In the genomic region with DNA sequence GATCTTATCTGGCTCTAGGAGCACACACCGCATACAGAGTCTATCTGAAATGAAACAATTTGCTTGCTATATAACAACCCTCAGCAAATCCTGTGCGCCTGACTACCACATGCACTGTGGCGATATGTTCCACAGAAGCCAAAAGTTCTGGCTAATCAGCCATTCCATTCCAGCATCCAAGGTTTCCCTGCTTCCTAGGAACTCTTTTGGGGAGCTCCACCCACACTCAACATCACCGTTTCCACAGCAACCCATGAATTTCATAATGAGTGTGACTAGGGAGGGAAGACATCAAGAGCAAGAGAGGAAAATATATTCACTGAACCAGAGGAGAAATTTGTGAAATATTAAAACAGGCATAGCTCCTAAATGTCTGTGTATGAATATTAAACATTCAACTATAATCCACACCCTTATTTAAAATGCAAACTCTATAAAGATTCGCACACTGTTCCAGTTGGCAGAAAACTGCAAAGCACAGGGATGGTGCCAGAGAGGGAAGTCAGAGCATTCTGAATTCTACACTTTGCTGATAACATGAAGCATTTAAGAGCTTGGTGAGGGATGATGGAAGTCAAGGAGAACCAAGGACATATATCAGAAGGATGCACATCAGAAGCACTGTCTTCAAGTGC, we compare ENCODE assay signal across 11 mouse cellular contexts.
DNase-seq lines count a peak whose midpoint lies in the region; ATAC-seq lines count a peak whose summit lies in the region.
"Had no signal": no experiment of that assay in that cellular context is flagged by ENCODE, and none has a peak within 500 bp of the region (broad histone marks: within the 10 kb centered on the region; RNA-seq: fewer than 3 reads in every experiment).

No protein-coding gene starts in this region.

- H3K9ac ChIP-seq in midbrain, embryonic 15.5 days: no peak overlapping the region
- no peak overlapping the region for H3K9ac ChIP-seq in midbrain, embryonic 13.5 days (replicated peaks)
- H3K9ac ChIP-seq: limb, embryonic 15.5 days; lung, embryonic 15.5 days had no signal

- H3K4me1 ChIP-seq in midbrain, embryonic 15.5 days: no peaks in the 10 kb centered on the region
- H3K4me1 ChIP-seq in midbrain, embryonic 13.5 days (replicated peaks): no peaks in the 10 kb centered on the region
- H3K4me1 ChIP-seq: limb, embryonic 15.5 days; lung, embryonic 15.5 days had no signal

- H3K4me3 ChIP-seq in midbrain, embryonic 15.5 days: no peak overlapping the region
- no peak overlapping the region for H3K4me3 ChIP-seq in midbrain, embryonic 13.5 days (replicated peaks)
- H3K4me3 ChIP-seq: limb, embryonic 15.5 days; lung, embryonic 15.5 days had no signal

- DNase-seq in frontal cortex, postnatal 14 days (ENCODE audit: low spot score in 2 of 2): peak; percentile 30 to 54
- DNase-seq in left cerebral cortex, adult 9 months (ENCODE audit: low spot score in 2 of 2): peak; percentile 76 to 80
- no peak for DNase-seq in spleen, adult 12 weeks (ENCODE audit: low spot score)
- DNase-seq in urinary bladder, postnatal 4 days (ENCODE audit: low spot score in 2 of 2): no peak
- DNase-seq: heart, postnatal 14 days had no signal

- peak; percentile 73 for ATAC-seq in midbrain, embryonic 15.5 days (replicated peaks)
- ATAC-seq in midbrain, embryonic 13.5 days: no peak
- ATAC-seq in cerebellum, adult (ENCODE audit: insufficient number of reproducible peaks, low FRiP score, low TSS enrichment): no peak

- no peak overlapping the region for H3K4me2 ChIP-seq in midbrain, embryonic 15.5 days
- H3K4me2 ChIP-seq in midbrain, embryonic 13.5 days (replicated peaks): no peak overlapping the region
- H3K4me2 ChIP-seq: limb, embryonic 15.5 days; lung, embryonic 15.5 days had no signal

- no peak overlapping the region for H3K27ac ChIP-seq in midbrain, embryonic 15.5 days
- no peak overlapping the region for H3K27ac ChIP-seq in midbrain, embryonic 13.5 days
- H3K27ac ChIP-seq: kidney, postnatal 0 days; limb, embryonic 15.5 days; lung, embryonic 15.5 days had no signal

- no peaks in the 10 kb centered on the region for H3K27me3 ChIP-seq in midbrain, embryonic 15.5 days (replicated peaks)
- H3K27me3 ChIP-seq in midbrain, embryonic 13.5 days: no peaks in the 10 kb centered on the region
- H3K27me3 ChIP-seq: limb, embryonic 15.5 days; lung, embryonic 15.5 days had no signal

- no peaks in the 10 kb centered on the region for H3K9me3 ChIP-seq in midbrain, embryonic 15.5 days
- no peaks in the 10 kb centered on the region for H3K9me3 ChIP-seq in midbrain, embryonic 13.5 days
- H3K9me3 ChIP-seq: limb, embryonic 15.5 days; lung, embryonic 15.5 days had no signal

- 82% methylated on average over 5 of the region's 5 CpGs for WGBS in midbrain, embryonic 15.5 days
- WGBS in midbrain, embryonic 13.5 days: 95% methylated on average over 5 of the region's 5 CpGs

- no peaks in the 10 kb centered on the region for H3K36me3 ChIP-seq in midbrain, embryonic 15.5 days (replicated peaks)
- H3K36me3 ChIP-seq in midbrain, embryonic 13.5 days: no peaks in the 10 kb centered on the region

Comparison
In these comparisons a context has a peak if more than half of its experiments do, and no peak if none do; other contexts are left out.
1. DNase-seq: peak in frontal cortex, postnatal 14 days (2 of 2) and left cerebral cortex, adult 9 months (2 of 2); none in spleen, adult 12 weeks (single experiment) and urinary bladder, postnatal 4 days (0 of 2).